Mouse (Mus musculus) T-cell, adult 2 months (primary cell): ENCODE measurements around the gene Plxnb2.
A peak's percentile ranks its signal among the peaks of the same experiment; 100 is the strongest.

ENCODE experiments used
- DNase-seq: peaks from one replicate; pipeline ENCODE4 v3.0.0; 2022; ENCODE audit warnings: low spot score

Gene Plxnb2

DNA sequence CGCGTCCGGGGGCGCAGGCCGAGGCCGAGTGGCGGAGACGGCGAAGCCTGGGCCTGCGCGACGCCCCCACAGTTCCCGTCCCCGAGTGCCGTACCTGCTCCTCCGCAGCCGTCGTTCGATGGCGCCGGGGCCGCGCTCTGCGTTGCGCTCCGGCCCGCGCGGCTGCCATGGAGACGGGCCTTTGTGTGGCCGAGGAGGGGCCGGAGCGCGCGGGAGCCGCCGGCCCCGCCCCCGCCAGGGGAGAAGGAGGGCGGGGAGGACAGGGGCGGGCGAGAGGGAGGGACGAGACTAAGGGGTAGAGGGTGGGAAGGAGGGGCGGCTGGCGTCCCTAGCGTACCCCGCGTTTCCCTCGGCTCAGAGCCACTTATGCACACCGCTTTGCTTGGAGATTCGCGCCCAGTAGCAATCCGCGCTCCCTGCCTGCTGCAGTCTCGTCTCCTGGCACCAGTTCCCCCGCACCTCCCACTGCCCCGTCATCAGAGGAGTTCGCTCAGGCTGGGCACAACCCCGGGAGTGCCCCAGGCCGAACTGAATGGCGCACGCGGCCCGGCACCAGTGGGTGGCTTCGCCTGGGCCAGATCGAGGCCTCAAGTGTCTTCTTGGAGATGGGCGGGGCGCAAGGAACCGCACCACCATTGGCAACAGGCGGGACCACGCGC lies at the start of gene Plxnb2:
TSS of gene Plxnb2 (minus strand) at position 218 of the 659 bp plus-strand sequence.
- DNase-seq = no peak

DNA sequence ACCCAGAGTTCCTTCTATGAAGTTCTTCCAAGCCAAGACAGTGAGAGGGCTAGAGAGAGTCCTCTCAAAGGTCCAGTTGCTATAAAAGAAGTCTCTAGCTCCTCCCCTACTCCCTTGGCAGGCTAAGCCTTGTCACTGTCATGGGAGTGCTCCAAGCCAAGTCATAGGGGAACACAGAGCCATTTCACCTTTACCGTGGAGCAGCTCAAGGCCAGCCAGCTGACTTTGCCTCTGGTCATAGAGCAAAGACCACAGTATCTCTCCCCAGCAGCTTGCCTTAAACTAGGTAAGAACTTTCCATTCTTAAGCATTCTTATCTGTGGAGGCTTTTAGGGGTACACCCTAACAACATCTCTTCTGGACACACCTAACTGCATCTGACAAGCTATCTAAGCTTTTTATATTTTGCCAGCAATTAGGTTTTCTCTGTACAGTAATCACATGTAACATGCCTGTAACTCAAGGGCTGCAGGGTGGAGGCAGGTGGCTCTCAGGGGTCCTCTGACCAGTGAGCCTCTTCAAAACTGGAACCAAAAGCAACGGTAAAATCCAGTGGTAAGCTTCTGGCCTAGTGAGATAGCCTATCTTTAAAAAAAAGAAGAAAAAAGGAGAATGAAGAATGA lies 35.1 kb upstream of the Plxnb2 start:
- no peak for DNase-seq

DNA sequence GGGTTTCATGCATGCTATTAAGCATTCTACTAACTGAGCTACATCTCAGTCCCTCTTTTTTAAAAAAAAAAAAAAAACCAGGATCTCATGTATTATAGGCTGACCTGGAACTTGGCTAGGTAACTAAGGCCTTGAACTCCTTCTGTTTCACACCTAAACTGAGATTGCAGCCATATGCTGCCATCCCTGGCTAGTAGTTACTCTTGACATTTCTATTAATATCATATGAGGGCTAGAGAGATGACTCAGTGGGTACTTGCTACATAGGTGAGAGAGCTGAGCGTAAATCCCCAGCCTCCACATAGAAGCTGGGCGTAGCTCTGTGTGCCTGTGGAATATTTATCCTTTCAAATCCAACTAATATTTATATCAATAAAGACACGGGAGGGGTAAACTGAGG lies 34.4 kb upstream of the Plxnb2 start:
- DNase-seq = no peak

DNA sequence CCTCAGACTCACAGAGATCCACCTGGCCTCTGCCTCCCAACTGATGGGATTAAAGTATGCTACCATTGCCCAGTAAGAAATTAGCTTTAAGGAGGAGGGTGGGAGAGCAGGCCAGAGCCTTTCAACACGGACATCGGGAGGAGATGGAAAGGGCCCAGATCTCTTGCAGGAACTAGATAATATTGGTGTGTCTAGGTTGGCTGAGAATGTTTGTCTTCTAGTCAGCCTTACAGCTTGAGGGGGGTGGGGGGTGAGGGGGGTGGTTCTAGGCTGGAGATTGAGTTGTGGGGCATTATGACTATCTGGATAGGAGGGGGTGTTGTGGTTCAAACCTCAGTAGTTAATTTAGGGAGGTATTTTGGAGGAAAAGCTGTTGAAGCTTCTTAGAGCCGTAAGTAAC lies 32.9 kb upstream of the Plxnb2 start:
- no peak for DNase-seq

DNA sequence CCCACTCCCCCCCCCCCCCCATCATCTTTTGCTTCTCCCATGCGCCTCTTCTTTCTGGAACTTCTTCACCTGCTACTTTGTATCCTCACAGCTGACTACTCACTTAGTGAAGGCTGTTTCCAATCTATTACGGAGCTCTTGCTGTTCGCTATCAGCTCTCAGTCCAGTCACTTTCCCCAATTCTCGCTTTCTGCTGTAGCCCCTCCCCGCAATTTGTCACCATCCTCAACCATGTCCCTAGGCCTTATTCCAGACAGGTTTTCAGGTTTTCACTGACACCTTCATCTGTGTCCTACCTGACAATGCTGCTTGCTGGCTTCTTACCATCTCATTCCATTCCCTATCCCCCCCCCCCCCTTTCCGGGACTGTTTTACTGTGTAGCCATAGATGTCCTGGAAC lies 31.9 kb upstream of the Plxnb2 start:
- no peak for DNase-seq

DNA sequence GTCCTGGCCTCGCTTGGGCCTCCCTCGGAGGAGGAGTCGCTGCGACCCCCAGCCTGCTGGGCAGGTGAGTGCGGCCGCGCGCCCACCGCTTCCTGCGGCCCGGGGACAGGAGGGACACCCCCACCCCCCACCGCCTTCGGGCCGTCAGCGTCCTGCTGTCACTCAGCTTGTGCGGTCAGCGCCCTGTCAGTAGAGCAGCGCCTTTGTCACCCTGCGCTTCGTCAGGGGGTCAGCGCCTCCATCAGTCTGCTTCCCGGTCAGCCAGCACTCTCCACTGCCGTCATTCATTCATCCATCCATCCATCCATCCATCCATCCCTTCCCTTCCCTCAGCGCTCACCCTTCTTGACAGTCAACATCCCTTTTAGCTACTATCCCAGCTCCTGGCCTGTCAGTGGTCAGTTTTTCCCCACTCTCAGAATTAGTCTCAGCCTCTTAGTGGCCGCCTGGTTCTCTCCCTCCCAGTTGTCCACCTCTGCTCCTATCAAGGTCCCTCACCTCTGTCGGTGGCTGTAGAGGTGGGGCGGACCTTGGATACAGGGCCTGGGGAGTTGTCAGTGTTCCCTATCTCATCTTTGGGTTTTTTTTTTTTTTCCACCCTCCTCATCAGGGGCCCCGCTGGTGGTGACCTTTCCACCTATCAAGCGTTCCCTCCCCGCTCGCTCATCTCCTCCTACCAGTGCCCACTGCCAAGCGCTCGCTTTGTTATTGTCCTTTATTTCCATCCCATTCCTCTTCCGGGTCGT lies 31.3 kb upstream of the Plxnb2 start:
- DNase-seq = no peak

DNA sequence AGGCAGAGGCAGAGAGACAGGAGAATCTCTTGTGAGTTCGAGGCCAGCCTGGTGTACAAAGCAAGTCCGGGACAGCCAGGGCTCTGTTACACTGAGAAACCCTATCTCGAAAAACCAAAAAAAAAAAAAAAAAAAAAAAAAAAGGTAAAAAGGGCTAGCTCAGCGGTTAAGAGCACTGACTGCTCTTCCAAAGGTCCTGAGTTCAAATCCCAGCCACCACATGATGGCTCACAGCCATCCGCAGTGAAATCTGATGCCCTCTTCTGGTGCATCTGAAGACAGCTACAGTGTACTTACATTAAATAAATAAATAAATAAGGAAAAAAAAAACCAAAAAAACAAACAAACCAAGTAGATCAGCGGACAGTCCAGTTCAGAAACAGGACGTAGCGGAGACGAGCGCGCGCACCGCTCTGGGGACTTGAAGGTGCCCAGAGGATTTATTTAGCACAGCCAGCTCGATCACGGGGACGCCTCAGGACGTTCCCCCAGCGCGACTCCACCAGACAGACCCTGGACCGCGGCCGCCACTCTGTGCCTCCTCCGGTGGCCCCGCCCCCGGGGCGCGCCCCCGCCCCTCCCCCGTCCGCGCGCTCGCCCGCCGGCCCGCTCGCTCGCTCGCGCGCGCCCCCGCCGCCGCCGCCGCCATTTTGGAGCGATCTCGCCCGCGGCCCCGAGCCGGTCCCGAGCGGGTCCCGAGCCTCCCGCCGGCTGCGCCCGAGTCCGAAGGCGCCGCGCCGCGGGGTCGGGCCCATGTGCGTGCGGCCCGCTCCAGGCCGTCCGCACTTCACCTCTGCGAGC lies 30.5 kb upstream of the Plxnb2 start, which contains the start of gene Ppp6r2:
TSS of gene Ppp6r2 (plus strand) at position 639 of the 801 bp plus-strand sequence.
- DNase-seq = peak; percentile 65

DNA sequence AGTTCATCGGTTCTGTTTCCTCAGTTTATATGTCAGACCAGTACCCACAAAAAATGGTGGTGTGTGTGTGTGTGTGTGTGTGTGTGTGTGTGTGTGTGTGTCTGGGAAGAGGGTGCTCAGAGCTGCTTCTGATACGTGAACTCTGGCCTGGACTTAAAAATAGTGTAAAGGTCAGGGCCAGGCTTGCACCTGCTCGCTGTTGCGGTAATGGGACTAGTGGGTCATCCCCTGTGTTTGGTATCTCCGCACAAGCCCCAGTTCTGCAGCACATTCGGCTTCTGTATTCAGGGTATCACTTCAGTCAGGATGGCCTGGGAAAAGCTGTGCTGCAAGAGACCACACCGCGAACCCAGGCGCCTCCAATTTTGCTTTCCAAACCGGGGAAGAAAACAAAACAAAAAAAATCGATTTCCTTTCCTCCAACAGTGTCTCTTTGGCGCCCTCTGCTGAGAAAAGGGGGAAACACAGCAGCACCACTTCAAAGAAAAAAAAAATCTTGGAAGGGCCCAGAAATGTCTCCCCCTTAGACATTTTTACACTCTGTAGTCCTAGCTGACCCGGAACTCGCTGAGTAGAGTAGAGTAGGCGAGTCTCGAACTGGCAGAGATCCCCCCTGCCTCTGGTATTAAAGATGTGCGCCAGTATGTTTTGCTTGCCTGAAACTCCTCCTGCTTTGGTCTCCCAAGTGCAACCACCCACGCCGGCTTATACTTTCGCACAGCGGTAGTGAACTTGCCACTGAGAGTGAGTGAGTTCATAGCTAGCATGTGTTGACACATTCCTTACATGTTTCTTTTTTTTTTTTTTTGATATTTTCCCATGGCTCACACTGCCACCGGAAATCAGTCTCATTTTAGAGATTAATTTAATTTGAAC lies 29.5 kb upstream of the Plxnb2 start:
- peak; percentile 84 for DNase-seq

DNA sequence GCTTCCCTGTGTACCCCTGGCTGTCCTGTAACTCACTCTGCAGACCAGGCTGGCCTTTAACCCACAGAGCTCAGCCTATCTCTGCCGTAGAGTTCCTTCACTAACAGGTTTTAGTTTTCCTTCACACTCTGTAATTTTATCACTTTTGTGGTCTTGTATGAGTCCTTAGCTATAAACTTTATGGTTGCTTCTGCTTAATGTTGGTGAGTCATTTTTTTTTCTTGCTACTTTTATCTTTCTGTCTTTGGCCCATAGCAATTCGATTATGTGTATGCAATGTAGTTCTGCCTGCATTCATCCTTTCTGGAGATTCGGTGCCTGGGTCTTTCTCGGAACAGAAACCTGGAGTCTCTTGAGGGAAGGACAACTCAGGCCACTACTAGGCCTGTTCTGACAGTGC lies 26.9 kb upstream of the Plxnb2 start:
- DNase-seq = no peak

DNA sequence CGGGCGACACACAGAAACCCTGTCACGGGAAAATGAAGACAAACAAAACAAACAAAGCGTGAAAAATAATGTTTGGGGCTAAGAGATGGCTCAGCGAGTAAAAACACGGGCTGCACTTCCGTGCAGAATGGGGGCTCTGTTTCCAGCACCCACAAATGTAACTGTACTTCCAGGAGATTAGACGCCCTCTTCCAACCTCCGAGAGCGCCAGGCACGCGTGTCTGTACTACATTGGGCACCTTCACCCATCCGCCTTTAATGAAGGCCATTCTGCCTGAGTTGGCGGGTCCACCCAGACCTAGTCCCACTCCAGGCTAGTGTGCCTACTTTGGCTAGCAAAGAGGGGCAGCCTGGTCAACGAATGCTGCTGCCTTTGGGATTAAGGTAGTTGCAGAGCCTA lies 16.5 kb upstream of the Plxnb2 start:
- DNase-seq = no peak

DNA sequence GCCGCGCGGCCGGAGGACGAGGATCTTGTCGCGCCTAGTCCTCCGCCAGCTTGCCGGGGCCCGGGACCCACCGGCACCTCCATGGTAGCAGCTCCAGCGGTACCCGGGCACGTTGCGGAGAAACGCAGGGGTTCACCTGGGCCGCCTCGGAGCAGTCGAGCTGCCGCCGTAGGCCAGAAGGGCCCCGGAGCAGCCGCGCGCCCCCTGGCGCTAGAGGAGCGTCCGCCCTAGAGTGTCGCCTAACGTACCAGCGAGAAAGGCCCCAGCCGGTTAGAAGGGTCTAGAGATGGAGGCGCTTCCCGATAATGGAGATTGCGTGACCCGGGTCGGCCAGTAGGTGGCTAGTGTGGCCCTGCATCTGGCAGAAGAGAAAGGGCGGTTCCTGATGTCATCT lies 15.7 kb upstream of the Plxnb2 start, which contains the start of gene Dennd6b:
TSS of gene Dennd6b (minus strand) at position 184 of the 394 bp plus-strand sequence.
- DNase-seq = peak; percentile 97

DNA sequence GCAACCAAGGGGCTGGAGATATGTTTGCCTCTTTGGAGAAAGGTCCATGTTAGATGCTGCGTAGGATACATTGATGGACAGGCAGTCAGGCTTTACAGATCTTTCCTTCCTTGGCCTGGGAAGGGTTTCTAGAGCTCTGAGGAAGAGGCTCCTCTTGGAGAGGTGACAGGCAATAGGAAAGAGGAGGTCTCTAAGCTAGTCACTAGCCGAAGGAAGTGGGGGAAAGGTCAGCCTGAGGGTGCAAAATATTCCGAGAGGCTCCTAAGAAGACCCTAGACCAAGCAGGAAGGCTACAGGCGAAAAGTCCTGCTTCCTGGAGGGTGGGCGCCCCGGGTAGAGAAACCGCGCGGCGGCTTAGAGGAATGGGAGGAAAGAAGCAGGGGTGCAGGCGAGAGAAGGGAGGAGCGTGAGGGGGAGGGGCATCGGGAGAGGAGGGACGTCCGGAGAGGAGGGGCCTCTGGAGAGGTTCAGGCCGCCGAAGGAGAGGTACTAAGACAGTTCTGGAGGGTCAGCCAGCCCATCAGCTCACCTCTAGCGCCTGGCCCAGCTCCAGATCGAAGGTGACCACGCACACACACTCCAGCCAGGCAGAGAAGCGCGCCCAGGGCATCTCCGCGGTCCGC lies 15.2 kb upstream of the Plxnb2 start:
- DNase-seq = peak; percentile 80

DNA sequence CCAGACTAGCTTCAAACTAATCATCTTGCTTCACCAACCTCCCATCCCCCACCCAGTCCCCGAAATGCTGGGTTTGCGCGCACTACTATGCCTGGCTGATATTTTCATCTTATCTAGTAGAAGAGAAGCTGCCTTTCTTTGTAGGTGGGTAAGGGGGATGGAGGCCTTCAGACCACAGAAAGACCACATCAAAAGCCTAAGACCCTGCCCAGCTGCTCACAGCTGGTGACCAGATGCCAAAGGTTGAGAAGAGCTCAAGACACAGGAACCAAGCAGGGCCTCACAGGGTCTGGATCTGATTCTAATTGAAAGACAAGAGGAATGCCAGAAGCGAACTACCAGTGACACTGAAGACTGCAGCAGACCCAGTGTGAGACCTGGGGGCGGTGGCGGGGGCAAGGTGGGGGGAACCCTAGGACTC lies 14.7 kb upstream of the Plxnb2 start:
- no peak for DNase-seq

DNA sequence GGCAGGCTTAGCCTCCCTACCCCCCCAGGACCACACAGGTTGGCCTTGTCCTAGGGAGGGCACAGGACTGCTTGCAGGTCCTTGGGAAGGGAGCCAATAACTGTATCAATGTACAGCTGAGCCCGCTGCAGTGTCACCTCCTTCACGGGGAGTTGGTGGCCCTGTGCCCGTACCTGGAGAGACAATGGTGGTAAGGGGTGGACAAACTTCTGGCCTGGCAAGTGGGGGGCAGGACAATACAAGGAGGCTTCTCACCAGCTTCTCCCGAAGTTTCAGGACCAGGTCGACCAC lies 4.3 kb upstream of the Plxnb2 start:
- no peak for DNase-seq

DNA sequence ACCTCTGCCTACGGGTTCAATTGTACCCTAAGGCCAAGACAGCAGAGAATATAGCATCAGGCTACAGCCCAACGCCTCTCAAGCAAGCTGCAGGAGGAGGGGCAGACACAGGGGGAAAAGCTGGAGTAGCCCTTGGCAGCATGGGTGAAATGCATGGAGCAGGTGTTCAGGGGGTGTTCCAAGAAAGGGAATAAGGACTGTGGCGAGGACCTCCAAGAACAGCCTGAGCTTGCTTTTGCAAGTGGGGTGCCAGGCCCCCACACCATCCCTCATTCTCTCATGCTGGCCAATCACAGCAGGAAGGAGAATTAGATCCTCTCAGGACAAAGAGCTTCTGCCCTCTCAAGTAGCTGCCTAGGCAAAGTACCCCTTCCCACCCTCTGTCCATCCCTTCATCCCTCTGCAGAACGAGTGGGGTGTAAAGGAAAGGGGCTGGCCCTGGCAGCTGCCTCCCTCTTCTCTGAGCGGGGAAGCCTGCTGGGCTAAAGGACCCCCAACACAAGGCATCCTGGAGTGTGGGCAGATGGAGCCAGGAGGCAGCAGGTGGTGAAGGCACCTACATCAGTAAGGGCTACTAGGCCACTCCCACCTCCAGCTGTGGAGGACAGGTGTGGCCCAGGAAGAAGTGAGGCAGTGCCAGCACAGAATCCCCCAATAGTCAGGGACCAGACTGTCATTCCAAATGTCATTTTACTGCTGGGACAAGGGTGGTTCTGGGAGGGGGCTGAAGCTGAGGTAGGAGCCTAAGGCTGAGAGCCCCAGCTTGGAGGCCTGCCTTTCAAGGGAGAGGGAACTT lies 3.8 kb upstream of the Plxnb2 start:
- DNase-seq = no peak

DNA sequence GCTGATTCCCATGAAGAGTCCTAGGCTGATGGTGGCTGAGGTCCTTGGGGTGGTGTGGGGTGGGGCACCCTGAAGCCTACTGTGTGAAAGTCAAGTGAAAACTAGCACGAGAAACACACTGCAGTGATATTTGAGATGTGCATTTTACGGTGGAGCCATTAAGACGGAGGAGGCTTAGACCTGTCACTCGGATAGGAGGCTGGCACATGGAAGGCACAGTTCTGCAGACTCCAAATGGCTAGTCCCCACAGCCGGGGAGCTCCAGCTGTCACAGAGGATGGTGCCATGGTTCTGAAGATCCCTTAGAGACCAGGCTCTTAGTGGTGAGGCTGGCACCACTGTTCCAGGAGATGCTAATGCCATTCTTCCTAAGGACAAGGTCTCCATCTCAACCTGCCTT lies 2.3 kb upstream of the Plxnb2 start:
- DNase-seq = no peak

DNA sequence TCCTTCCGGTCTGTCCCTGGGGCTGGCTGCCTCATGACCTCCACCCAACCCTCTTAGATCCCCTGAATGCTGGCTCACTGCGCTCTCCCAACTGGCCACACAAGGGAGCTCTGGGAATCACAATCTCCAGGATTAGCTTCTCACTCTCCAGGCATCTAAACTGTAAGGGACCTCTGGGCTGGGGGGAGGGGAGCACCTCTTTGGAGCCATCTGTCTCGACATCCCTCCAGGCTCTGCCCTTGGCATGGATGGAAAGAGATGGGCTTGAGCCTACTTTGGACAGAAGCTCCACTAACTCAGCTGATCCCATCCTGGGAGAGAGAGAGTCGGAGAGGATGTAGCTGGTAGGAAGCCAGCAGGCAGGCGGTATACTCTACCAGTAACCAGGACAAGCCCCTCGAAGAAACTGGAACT lies 1.7 kb upstream of the Plxnb2 start:
- DNase-seq = no peak

DNA sequence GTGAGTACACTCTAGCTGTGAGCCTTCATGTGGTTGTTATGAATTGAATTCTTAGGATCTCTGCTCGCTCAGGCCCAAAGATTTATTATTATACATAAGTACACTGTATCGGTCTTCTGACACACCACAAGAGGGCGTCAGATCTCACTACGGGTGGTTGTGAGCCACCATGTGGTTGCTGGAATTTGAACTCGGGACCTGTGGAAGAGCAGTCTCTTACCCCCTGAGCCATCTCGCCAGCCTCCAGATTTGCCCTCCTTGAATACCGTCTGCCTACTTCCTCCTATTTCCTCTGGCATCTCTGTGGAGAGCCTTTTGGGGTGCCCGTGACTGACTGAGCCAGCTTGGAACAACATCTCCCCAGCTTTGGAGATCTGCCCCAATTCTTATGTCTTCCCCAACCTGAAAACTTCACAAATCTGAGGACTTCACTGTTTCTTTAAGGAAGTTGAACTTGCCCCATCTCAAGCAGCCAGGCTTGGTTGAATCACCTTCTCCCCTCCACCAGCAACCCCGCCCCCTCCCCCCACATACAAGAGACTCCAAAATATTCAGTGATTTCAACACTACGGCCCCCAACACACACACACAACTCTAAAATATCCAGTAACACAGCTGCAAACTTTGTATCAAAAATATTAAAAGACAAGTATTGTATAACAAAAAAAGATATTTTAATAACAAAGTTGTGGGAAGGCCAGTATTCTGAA lies 1.1 kb upstream of the Plxnb2 start:
- no peak for DNase-seq

DNA sequence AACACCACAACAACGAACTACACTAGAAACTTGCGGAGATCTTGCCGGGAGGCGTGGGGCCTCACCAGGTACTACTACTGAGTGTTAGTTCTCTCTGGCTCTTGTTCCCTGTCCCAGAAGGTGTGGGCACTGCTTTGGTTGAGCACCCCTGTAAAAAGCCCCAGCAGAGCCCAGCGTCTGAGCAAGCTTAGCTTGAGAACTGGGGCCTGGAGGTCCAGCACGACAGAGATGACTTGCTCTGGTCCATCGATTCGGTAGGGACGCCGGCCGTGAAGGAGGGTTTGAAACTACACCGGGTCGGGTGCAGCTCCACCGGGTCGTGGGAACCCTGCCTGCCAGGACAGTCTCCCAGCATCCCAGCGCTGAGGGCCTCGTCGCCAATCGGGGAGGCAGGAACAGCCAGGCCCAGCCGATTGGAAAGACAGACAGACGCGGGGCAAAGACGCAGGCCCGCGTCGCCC lies 477 bp downstream of the Plxnb2 start:
- no peak for DNase-seq

DNA sequence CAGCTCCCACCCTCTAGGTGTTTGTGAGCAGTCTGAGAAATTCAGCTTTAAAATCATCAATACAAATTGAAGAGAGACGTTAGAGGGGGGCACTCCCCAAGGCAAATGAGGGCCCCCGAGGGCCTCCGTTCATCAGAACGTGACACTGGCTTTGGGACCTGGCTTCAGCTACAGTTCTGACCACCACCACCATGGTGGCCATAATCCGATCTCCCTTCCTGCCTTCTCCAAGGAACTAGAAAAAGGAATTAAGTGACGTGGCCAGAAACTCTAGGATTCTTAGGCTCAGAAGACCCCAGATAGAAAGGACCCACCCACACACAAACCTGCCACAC lies 991 bp downstream of the Plxnb2 start:
- DNase-seq = no peak
